Mouse (Mus musculus): Measurements from ENCODE around the gene Rab1a. TPM values are rescaled to one million over a fixed set of nuclear protein-coding genes. Genes with fewer than 3 reads are reported as not detected.

Gene Rab1a
- polyA plus RNA-seq, 1 experiment from 2014 or later = 205 TPM

DNA sequence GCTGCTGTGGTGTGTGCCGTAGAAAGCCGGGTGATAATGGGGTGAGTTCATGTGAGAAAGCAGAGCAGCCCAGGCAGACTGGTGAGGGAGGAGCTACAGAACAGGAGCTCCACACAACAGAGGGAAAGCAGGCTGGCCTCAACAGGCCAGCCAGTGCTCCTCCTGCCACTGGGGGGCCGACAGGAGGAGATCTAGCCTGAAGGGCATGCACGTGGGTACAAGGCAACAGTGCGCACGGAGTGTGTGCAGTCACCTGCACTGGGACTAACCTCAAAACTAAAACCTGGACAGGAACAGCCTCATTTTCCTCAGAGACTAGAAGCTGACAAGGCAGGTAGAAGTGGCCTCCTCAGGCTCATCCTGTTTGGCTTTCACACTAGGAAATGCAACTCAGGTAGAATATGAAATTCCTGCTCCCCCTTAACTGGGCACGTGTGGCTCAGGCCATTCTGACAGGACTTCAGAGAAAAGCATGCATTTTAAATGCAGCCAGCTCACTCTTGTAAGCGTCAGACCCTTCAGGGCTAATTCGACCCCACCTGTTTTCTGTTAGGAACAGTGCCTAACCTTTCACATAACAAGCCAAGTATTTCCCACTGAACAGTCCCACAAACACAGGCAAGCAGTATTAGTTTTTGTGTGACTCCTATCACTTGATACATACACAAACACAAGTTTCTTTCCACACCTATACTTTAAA lies 42.1 kb downstream of the Rab1a start:
- Histone ChIP-seq H3K27ac (replicated peaks) (peak overlapping the region; percentile 54), H3K9me3 (no peaks in the 10 kb centered on the region), H3K27me3 (replicated peaks; ENCODE audit: low read depth, poor library complexity, severe bottlenecking) (no peaks in the 10 kb centered on the region), H3K36me3 (replicated peaks) (peaks cover 62% of the 10 kb centered on the region), H3K4me1 (peaks cover 57% of the 10 kb centered on the region), H3K4me3 (0 out of 2 replicates have a peak overlapping the region, but pooled peaks have one; percentile 8)
- 35% methylated on average over 9 of the region's 9 CpGs for WGBS
- DNase-seq (ENCODE audit: low spot score) = peak; percentile 50

DNA sequence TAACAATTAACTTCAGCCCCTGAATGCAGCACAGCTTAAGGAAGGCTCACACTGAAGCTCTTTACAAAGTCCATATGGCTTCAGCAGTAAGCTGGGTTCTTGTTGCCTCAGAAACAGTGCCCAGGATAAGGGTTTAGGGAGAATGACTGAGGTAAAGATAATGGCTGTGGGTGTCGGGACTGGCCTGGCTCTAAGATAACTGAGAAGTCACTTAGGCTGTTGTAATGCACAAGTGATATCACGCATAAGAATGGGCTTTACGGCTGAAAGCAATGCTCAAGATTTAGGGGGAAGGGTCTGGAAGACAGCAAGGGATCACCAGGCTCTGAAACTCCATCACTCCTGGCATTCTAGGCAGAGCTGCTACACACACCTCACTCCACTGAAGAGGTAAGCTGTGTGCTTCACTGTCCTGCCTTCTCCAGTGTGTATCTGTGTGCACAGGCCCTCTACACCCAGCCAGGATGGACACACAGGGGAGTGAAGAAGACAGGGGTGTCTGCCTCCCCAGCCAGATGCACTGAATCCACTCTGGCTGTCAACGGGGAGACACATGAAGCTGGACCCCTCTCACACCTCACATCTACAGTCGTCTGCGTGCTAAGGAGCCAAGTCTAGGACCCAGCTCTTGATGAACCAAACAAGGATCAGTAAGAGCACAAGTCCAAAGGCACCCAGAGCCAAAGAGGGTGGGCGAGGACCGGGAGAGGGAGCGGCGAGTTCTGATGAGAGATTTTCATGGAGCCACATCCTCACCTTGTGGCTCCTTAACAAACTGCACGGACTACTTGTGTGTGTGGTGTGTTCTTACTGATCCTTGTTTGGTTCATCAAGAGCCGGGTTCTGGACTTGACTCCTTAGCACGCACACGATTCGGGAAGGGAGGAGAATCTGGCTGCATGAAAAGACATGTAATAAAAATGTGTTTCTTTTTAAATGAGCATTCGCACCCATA lies 43.4 kb downstream of the Rab1a start:
- Histone ChIP-seq H3K27me3 (replicated peaks; ENCODE audit: low read depth, poor library complexity, severe bottlenecking) (no peaks in the 10 kb centered on the region), H3K4me3 (no peak overlapping the region), H3K27ac (replicated peaks) (peak overlapping the region; percentile 57), H3K9me3 (no peaks in the 10 kb centered on the region), H3K4me1 (peaks cover 60% of the 10 kb centered on the region), H3K36me3 (replicated peaks) (peaks cover 50% of the 10 kb centered on the region)
- 82% methylated on average over 16 of the region's 16 CpGs for WGBS
- DNase-seq (ENCODE audit: low spot score) = no peak

DNA sequence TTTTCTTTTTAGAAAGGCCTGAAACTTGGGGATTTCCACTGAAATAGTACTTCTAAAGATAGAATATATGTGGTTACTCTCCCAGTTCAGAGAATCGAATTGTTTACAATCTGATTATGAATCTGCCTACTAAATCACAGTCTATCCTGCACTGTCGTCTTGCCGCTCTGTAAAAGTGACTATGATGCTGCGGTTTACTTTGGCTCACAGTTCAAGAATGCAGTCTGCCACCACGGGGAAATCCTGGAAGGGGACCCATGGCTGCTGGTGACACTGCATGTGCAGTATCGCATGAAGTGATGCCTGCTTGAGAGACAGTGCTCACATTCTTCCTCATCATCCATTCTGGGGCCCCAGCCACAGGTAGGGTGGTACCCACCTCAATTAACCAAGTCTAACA lies 44.1 kb downstream of the Rab1a start:
- H3K36me3 ChIP-seq (replicated peaks) = peaks cover 43% of the 10 kb centered on the region
- 93% methylated on average over 6 of the region's 6 CpGs for WGBS
- H3K27ac ChIP-seq (replicated peaks) = no peak overlapping the region
- H3K9me3 ChIP-seq = no peaks in the 10 kb centered on the region
- DNase-seq (ENCODE audit: low spot score) = no peak
- H3K27me3 ChIP-seq (replicated peaks; ENCODE audit: low read depth, poor library complexity, severe bottlenecking) = no peaks in the 10 kb centered on the region
- H3K4me1 ChIP-seq = peaks cover 65% of the 10 kb centered on the region
- H3K4me3 ChIP-seq = no peak overlapping the region

DNA sequence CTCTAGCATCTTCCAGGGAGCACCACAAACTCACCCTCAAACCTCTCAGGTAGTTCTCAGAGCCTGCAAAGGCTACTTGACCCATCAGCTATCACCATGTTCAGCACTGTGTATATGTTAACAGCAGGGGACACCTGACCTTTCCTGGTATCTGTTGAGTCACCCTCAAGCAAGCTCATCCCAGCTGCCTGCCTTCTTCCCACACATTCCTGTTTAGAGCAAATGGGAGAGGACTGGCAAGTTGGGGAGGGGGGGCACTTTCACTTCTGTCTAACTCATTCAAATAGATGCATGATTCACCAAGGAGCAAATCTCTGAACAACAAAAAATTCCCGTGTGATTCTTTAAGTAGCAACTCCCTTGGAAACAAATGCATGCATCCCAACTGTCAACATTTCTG lies 45.4 kb downstream of the Rab1a start:
- no peaks in the 10 kb centered on the region for H3K9me3 ChIP-seq
- no peak for DNase-seq (ENCODE audit: low spot score)
- no peak overlapping the region for H3K27ac ChIP-seq (replicated peaks)
- 82% methylated on average over 1 of the region's 1 CpGs for WGBS
- no peak overlapping the region for H3K4me3 ChIP-seq
- H3K36me3 ChIP-seq (replicated peaks) = peaks cover 30% of the 10 kb centered on the region
- peaks cover 69% of the 10 kb centered on the region for H3K4me1 ChIP-seq
- H3K27me3 ChIP-seq (replicated peaks; ENCODE audit: low read depth, poor library complexity, severe bottlenecking) = no peaks in the 10 kb centered on the region

DNA sequence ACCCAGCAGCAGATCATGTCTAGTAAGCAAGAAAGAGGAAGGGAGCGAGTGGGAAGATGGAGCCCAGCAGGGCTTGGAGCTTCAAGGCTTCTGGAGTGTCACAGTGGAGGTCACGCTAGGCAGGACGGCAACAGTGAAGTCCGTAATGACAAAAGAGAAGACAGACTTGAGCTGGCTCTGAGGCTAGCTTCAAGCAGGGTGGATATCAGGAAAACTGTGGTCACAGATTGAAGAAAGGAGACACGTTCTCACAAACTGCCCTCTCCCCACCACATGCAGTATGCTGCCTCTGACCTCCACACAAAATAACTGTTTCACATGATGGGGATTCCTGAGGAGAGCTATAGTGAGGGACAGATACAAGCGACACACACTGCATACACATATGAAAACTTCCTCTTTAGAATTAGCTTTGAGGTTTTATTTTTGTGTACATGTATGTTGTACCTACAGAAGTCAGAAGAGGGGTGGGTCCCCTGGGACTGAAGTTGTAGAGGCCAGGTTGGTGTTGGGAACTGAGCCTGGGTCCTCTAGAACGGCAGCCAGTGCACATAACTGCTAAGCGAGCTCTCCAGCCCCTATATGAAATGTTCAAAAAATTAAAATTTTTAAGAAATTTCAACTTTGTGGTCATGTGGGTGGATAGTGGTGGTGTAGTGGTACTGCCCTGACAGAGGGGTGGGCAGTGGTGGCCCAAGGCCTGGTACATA lies 46.1 kb downstream of the Rab1a start:
- no peaks in the 10 kb centered on the region for H3K9me3 ChIP-seq
- H3K27me3 ChIP-seq (replicated peaks; ENCODE audit: low read depth, poor library complexity, severe bottlenecking) = no peaks in the 10 kb centered on the region
- peak overlapping the region; percentile 81; the same call in 1 of the 2 replicates for H3K4me3 ChIP-seq
- peaks cover 66% of the 10 kb centered on the region for H3K4me1 ChIP-seq
- H3K27ac ChIP-seq (replicated peaks) = 0 out of 2 replicates have a peak overlapping the region, but pooled peaks have one; percentile 10
- no peak for DNase-seq (ENCODE audit: low spot score)
- H3K36me3 ChIP-seq (replicated peaks) = peaks cover 25% of the 10 kb centered on the region
- WGBS = 87% methylated on average over 8 of the region's 8 CpGs

DNA sequence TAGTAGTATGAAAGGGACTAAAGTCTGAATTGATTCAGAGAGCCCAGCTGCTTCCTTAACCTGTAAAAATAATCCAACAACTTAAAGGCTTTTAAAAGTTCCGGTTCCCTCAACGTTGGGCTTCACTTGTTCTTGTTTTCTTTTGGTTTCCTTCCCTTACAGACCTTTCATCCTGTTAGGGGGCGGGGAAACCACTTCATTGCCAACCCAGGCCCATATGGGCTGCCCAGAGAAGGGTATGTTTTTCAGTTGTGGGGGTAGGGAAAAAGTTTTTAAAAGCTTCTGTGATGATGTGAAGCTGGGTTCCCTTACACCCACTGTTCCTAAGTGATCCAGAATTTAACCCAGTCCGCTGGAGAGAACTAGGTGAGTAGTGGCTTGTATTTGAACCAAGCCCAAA lies 47.0 kb downstream of the Rab1a start:
- peaks cover 17% of the 10 kb centered on the region for H3K36me3 ChIP-seq (replicated peaks)
- no peaks in the 10 kb centered on the region for H3K9me3 ChIP-seq
- DNase-seq (ENCODE audit: low spot score) = peak; percentile 24
- H3K4me1 ChIP-seq = peaks cover 57% of the 10 kb centered on the region
- peak overlapping the region; percentile 81 for H3K4me3 ChIP-seq
- no peaks in the 10 kb centered on the region for H3K27me3 ChIP-seq (replicated peaks; ENCODE audit: low read depth, poor library complexity, severe bottlenecking)
- 11% methylated on average over 4 of the region's 4 CpGs for WGBS
- peak overlapping the region; percentile 97 for H3K27ac ChIP-seq (replicated peaks)

DNA sequence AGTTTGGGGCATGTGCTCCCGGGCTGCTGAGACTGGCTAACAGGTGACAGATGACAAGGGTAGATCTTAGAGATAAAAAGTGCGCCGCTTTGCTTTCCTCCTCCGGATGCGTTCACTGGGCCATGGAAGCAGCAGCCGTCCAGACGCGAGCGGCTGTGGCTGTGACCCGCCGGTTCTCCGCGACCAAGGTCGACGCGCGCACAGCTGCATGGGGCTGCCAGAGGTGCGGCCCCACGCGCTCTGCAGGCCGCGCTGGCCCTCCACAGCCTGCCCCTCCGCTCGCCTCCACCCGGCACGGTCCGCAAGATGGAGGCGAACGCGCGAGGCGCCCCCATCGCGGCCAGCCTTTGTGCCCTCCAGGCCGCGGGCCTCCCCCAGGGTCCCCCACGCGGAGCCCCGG lies 47.6 kb downstream of the Rab1a start:
- Histone ChIP-seq H3K4me1 (peaks cover 52% of the 10 kb centered on the region), H3K4me3 (peak overlapping the region; percentile 81), H3K27ac (replicated peaks) (peak overlapping the region; percentile 97), H3K36me3 (replicated peaks) (peaks cover 17% of the 10 kb centered on the region), H3K9me3 (no peaks in the 10 kb centered on the region), H3K27me3 (replicated peaks; ENCODE audit: low read depth, poor library complexity, severe bottlenecking) (no peaks in the 10 kb centered on the region)
- DNase-seq (ENCODE audit: low spot score) = no peak
- WGBS = under 1% methylated on average over 39 of the region's 39 CpGs

DNA sequence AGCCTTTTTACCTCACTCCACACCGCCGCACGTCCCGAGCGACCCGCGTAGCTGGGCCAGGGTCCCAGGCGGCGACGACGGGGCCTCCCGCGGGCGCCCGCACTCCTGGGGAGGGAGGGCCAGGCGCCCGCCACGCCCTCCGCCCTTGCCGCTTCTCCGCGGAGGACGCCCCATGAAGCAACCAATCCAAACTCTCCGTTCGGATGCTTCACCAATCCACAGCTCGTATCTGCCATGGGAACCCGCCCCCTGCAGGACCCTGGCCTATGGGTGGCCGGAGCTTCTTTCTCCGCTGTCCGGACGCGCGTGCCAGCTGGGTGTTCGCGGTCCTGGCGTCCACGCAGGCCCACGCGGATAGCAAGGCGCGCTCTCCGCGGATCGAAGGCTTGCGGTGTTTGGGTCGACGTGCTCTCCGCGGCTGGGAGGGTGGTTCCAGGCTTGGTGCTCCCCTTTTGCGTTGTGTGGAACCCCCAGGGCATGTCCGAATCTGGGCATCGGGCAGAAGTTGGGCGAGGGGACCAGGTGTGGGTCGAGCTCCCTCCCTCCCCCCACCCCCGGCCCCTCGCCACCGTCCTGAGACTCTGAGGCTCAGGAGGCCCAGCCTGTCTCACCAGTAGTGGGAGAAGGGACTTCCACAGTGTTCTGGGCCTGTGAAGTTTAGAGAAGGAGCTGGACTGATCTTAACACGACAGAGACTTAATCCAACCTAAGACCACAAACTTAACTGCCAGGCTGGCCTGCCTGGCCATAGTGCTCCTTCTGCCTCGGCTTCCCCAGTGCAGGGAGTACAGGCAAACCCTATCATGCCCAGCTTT lies 48.3 kb downstream of the Rab1a start, which contains the start of gene Cep68:
Cep68 (minus strand) TSS at position 134 of the 815 bp plus-strand sequence.
- Histone ChIP-seq H3K27me3 (replicated peaks; ENCODE audit: low read depth, poor library complexity, severe bottlenecking) (no peaks in the 10 kb centered on the region), H3K27ac (replicated peaks) (peak within 1 kb of the TSS; percentile 97), H3K4me1 (peaks cover 45% of the 10 kb centered on the region), H3K4me3 (peak within 1 kb of the TSS; percentile 81), H3K36me3 (replicated peaks) (peaks cover 15% of the 10 kb centered on the region), H3K9me3 (no peaks in the 10 kb centered on the region)
- under 1% methylated on average over 59 of the region's 59 CpGs for WGBS
- peak; percentile 96 for DNase-seq (ENCODE audit: low spot score)

DNA sequence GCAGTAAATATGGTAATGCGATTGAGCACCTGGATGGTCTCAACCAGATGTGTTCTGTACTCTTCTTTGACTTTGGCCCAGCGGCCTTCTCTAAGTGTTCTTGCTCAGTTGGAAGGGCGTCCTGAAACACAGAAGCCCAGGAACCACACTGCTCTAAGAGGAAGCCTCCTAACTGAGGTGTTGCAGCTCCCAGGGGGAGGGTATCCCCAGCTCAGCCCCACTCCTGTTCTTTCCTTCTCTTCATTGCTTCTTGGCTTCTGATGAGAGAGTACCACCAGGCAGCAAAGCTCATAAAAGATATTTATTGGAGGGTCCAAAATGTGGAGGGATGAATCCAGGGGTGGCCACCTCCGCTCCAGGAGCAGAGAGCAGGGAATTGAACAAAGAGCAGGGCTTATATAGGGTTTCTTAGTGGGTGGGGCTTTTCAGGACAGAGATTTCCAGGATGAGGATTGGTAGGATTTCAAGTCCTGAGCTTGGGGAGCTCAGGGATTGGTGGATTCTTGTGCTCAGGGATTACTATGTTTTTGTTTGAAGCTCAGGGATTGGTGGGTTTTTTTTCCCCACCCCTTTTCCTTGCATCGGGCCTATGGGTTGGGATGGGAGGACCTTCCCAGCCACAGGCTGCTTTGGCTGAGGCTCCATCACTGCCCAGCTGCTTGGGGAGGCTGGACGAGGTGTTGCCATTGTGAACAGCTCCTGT lies 49.4 kb downstream of the Rab1a start:
- 90% methylated on average over 6 of the region's 6 CpGs for WGBS
- Histone ChIP-seq H3K9me3 (no peaks in the 10 kb centered on the region), H3K27me3 (replicated peaks; ENCODE audit: low read depth, poor library complexity, severe bottlenecking) (no peaks in the 10 kb centered on the region), H3K27ac (replicated peaks) (no peak overlapping the region), H3K36me3 (replicated peaks) (peaks cover 10% of the 10 kb centered on the region), H3K4me1 (peaks cover 38% of the 10 kb centered on the region), H3K4me3 (no peak overlapping the region)
- no peak for DNase-seq (ENCODE audit: low spot score)

DNA sequence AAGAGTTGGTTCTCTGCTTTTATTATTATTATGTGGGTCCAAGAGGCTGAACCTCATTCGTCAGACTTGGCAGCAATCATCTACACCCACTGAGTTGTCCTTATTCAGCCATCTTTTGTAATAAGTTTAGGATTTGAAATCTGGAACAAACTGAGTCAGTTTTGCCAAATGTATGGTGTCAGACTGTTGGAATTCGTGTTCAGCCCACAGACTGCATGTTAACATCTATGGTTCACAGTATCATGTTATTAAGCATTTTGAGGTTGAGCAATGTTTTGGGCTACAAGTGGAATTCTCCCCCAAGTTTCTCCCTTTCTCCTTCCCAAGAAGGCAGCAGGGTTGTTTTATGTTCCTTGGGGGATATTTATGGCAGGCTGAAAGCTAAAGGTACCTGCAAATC lies 51.9 kb downstream of the Rab1a start:
- Histone ChIP-seq H3K27ac (replicated peaks) (no peak overlapping the region), H3K27me3 (replicated peaks; ENCODE audit: low read depth, poor library complexity, severe bottlenecking) (no peaks in the 10 kb centered on the region), H3K4me3 (no peak overlapping the region), H3K4me1 (peaks cover 17% of the 10 kb centered on the region), H3K36me3 (replicated peaks) (no peaks in the 10 kb centered on the region), H3K9me3 (no peaks in the 10 kb centered on the region)
- DNase-seq (ENCODE audit: low spot score) = no peak
- WGBS = 79% methylated on average over 2 of the region's 2 CpGs

DNA sequence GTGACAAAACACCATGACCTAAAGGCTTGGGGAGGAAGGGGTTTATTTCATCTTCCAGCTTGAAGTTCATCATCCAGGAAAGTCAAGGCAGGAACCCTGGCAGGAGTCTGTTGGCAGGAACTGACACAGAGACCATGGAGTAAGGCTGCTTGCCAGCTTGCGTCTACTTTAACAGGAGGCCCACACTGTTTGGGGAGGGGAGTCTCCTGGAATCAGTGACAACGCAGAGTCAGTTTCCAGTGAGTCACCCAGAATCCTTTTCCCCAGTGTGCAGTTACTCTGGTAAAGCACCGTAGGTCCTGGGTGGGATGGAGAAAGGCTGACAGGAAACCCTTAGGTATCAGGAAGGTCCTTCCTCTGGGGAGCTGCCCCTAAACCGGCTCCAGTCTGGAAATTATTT lies 53.6 kb downstream of the Rab1a start:
- no peaks in the 10 kb centered on the region for H3K27me3 ChIP-seq (replicated peaks; ENCODE audit: low read depth, poor library complexity, severe bottlenecking)
- H3K4me1 ChIP-seq = peaks cover 18% of the 10 kb centered on the region
- 85% methylated on average over 4 of the region's 4 CpGs for WGBS
- H3K4me3 ChIP-seq = no peak overlapping the region
- no peaks in the 10 kb centered on the region for H3K36me3 ChIP-seq (replicated peaks)
- no peak overlapping the region for H3K27ac ChIP-seq (replicated peaks)
- DNase-seq (ENCODE audit: low spot score) = no peak
- no peaks in the 10 kb centered on the region for H3K9me3 ChIP-seq
